Mouse (Mus musculus): ENCODE measurements around the gene Rasip1.

The Rasip1 gene

GRCm38 (mm10) chr7:45686841-45687240 lies 59.6 kb downstream of the Rasip1 start:
- no peak for DNase-seq (ENCODE audit: low spot score)
